Mouse (Mus musculus): ENCODE measurements around the gene Nckap5. TPM values are rescaled to one million over a fixed set of nuclear protein-coding genes. Genes with fewer than 3 reads are reported as not detected.

The Nckap5 gene
- polyA plus RNA-seq, 1 experiment = 0.49 TPM

- Histone ChIP-seq H3K4me1 (peaks cover 2% of the 10 kb centered on the region; the same call in 1 of the 2 replicates), H3K9me3 (peaks cover 4% of the 10 kb centered on the region; the same call in 1 of the 2 replicates), H3K27me3 (replicated peaks) (no peaks in the 10 kb centered on the region), H3K4me3 (replicated peaks) (no peak overlapping the region), H3K36me3 (replicated peaks; ENCODE audit: low read length) (no peaks in the 10 kb centered on the region)
- no peak for TF ChIP-seq GATA1 (IDR thresholded peaks at IDR 0.05; ENCODE audit: borderline replicate concordance, low read length)
- no peak for TF ChIP-seq FLI1 (IDR thresholded peaks at IDR 0.05; ENCODE audit: low read length)
These were observed 256.3 kb downstream of the Nckap5 start for GRCm38 (mm10) chr1:126574295-126574694.

- Histone ChIP-seq H3K4me1 (peaks cover 3% of the 10 kb centered on the region; the same call in 1 of the 2 replicates), H3K9me3 (peaks cover 6% of the 10 kb centered on the region; the same call in 1 of the 2 replicates), H3K27me3 (replicated peaks) (no peaks in the 10 kb centered on the region), H3K36me3 (replicated peaks; ENCODE audit: low read length) (no peaks in the 10 kb centered on the region), H3K4me3 (replicated peaks) (no peak overlapping the region)
- TF ChIP-seq GATA1 (IDR thresholded peaks at IDR 0.05; ENCODE audit: borderline replicate concordance, low read length) = no peak
- no peak for TF ChIP-seq FLI1 (IDR thresholded peaks at IDR 0.05; ENCODE audit: low read length)
These were observed 256.9 kb downstream of the Nckap5 start for GRCm38 (mm10) chr1:126573714-126574113.

DNA sequence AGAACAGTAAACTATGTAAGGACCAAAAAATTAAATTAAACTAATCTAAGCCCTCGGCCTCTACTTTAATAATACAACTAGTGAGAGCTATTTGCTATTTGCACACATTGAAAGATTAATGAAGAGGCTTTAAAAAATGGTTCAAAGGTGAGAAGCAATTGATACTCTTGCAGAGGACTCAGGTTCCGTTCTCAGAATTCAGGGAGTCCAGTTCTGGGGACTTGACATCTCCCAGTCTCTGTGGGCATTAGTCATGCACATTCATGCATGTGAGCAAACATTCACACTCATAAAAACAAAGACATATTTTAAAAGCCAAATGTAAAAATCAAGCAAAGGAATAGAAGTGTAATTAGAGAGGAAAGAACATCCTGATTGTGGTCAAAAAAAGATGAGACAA, 257.5 kb downstream of the Nckap5 start:
- H3K4me1 ChIP-seq = peaks cover 3% of the 10 kb centered on the region; the same call in 1 of the 2 replicates
- no peaks in the 10 kb centered on the region for H3K36me3 ChIP-seq (replicated peaks; ENCODE audit: low read length)
- H3K27me3 ChIP-seq (replicated peaks) = no peaks in the 10 kb centered on the region
- H3K4me3 ChIP-seq (replicated peaks) = no peak overlapping the region
- no peak for TF ChIP-seq FLI1 (IDR thresholded peaks at IDR 0.05; ENCODE audit: low read length)
- no peak for TF ChIP-seq GATA1 (IDR thresholded peaks at IDR 0.05; ENCODE audit: borderline replicate concordance, low read length)
- H3K9me3 ChIP-seq = peaks cover 8% of the 10 kb centered on the region; the same call in 1 of the 2 replicates

- Histone ChIP-seq H3K9me3 (peaks cover 8% of the 10 kb centered on the region; the same call in 1 of the 2 replicates), H3K27me3 (replicated peaks) (no peaks in the 10 kb centered on the region), H3K36me3 (replicated peaks; ENCODE audit: low read length) (no peaks in the 10 kb centered on the region), H3K4me3 (replicated peaks) (no peak overlapping the region), H3K4me1 (0 out of 2 replicates have a peak, but pooled peaks cover 3% of the 10 kb centered on the region)
- no peak for TF ChIP-seq GATA1 (IDR thresholded peaks at IDR 0.05; ENCODE audit: borderline replicate concordance, low read length)
These were observed 260.9 kb downstream of the Nckap5 start for GRCm38 (mm10) chr1:126569611-126570238.

DNA sequence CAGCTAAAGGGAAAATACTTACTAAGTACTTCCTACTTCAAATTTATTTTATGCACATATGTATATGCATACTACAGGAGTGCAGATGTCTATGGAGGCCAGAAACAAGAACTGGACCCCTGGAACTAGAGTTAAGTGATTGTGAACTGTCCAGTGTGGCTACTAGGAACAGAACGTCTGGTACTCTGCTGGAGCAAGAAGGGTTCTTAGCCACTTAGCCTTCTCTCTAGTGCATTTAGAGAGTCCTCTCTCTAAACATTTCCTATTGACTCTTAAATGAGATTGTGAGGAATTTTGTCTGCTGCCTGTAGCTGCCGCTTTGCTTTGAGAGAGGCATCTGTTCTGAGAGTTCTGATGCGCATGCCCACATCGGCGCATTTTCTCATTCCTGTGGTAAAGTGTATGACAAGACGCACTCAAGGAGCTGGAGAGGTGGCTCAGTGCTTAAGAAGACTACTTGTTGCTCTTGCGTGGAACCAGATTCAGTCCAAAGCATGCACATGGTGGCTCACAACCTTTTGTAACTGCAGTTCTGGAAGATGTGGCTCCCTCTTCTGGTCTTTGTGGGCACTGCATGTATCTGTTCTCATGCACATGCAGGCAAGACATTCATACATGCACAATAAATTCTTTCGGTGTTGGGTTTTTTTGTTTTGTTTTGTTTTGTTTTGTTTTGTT, 261.9 kb downstream of the Nckap5 start:
- 0 out of 2 replicates have a peak, but pooled peaks cover 4% of the 10 kb centered on the region for H3K9me3 ChIP-seq
- 0 out of 2 replicates have a peak, but pooled peaks cover 3% of the 10 kb centered on the region for H3K4me1 ChIP-seq
- no peaks in the 10 kb centered on the region for H3K36me3 ChIP-seq (replicated peaks; ENCODE audit: low read length)
- no peak overlapping the region for H3K4me3 ChIP-seq (replicated peaks)
- TF ChIP-seq GATA1 (IDR thresholded peaks at IDR 0.05; ENCODE audit: borderline replicate concordance, low read length) (no peak), FLI1 (IDR thresholded peaks at IDR 0.05; ENCODE audit: low read length) (no peak)
- no peaks in the 10 kb centered on the region for H3K27me3 ChIP-seq (replicated peaks)

GRCm38 (mm10) chr1:126565151-126565725, 265.4 kb downstream of the Nckap5 start:
- Histone ChIP-seq H3K27me3 (replicated peaks) (no peaks in the 10 kb centered on the region), H3K9me3 (0 out of 2 replicates have a peak, but pooled peaks cover 4% of the 10 kb centered on the region), H3K4me1 (0 out of 2 replicates have a peak, but pooled peaks cover 3% of the 10 kb centered on the region), H3K36me3 (replicated peaks; ENCODE audit: low read length) (no peaks in the 10 kb centered on the region), H3K4me3 (replicated peaks) (no peak overlapping the region)
- TF ChIP-seq GATA1 (IDR thresholded peaks at IDR 0.05; ENCODE audit: borderline replicate concordance, low read length) = no peak
- TF ChIP-seq FLI1 (IDR thresholded peaks at IDR 0.05; ENCODE audit: low read length) = no peak

- Histone ChIP-seq H3K36me3 (replicated peaks; ENCODE audit: low read length) (no peaks in the 10 kb centered on the region), H3K4me3 (replicated peaks) (no peak overlapping the region), H3K9me3 (no peaks in the 10 kb centered on the region), H3K27me3 (replicated peaks) (no peaks in the 10 kb centered on the region), H3K4me1 (peaks cover 5% of the 10 kb centered on the region; the same call in 1 of the 2 replicates)
- TF ChIP-seq GATA1 (IDR thresholded peaks at IDR 0.05; ENCODE audit: borderline replicate concordance, low read length) = no peak
- no peak for TF ChIP-seq FLI1 (IDR thresholded peaks at IDR 0.05; ENCODE audit: low read length)
These were observed 269.7 kb downstream of the Nckap5 start for GRCm38 (mm10) chr1:126560931-126561330.

- Histone ChIP-seq H3K9me3 (no peaks in the 10 kb centered on the region), H3K36me3 (replicated peaks; ENCODE audit: low read length) (no peaks in the 10 kb centered on the region), H3K4me3 (replicated peaks) (no peak overlapping the region), H3K27me3 (replicated peaks) (peaks cover 2% of the 10 kb centered on the region), H3K4me1 (peaks cover 5% of the 10 kb centered on the region; the same call in 1 of the 2 replicates)
- TF ChIP-seq GATA1 (IDR thresholded peaks at IDR 0.05; ENCODE audit: borderline replicate concordance, low read length) (no peak), FLI1 (IDR thresholded peaks at IDR 0.05; ENCODE audit: low read length) (no peak)
These were observed 272.8 kb downstream of the Nckap5 start for GRCm38 (mm10) chr1:126557791-126558294.

GRCm38 (mm10) chr1:126547979-126548378, 282.6 kb downstream of the Nckap5 start:
- no peak overlapping the region for H3K4me3 ChIP-seq (replicated peaks)
- TF ChIP-seq GATA1 (IDR thresholded peaks at IDR 0.05; ENCODE audit: borderline replicate concordance, low read length) (no peak), FLI1 (IDR thresholded peaks at IDR 0.05; ENCODE audit: low read length) (no peak)
- H3K4me1 ChIP-seq = peaks cover 7% of the 10 kb centered on the region; the same call in 1 of the 2 replicates
- no peaks in the 10 kb centered on the region for H3K36me3 ChIP-seq (replicated peaks; ENCODE audit: low read length)
- peaks cover 3% of the 10 kb centered on the region for H3K27me3 ChIP-seq (replicated peaks)
- peaks cover 6% of the 10 kb centered on the region; the same call in 1 of the 2 replicates for H3K9me3 ChIP-seq

All from megakaryocyte, embryonic 14.5 days (primary cell).